Mouse (Mus musculus): Measurements from ENCODE around the gene Adamts20. TPM values are rescaled to one million over a fixed set of nuclear protein-coding genes. Genes with fewer than 3 reads are reported as not detected.

Adamts20 gene
- total and polyA plus RNA-seq, 3 experiments = 0.05 TPM; not detected in 2

DNA sequence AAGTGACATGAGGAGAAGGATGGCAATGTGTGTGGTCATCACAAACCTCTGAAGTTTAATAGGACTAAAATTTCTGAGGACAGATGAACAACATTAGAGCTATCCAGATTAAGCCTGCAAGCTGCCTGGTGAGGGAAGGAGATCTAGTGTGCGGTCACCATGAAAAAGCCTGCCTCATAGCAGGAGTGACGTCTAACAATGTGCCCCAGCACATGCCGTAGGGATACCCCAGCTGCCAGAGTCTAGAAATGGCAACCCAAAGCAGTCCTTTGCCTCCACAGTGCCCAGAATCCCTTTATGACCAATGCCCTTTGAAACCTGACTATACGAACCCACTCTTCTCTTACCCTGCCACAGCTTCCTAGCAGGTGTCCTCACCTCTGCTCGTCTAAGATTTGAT lies 46.8 kb downstream of the Adamts20 start:
- no peak for ATAC-seq (ENCODE audit: extremely low read depth, insufficient number of reproducible peaks, low FRiP score, poor library complexity, severe bottlenecking)
- Histone ChIP-seq H3K27me3 (ENCODE audit: insufficient read depth, low read length) (no peaks in the 10 kb centered on the region), H3K4me3 (ENCODE audit: low read depth, low read length) (no peak overlapping the region), H3K9me3 (replicated peaks) (peaks cover 44% of the 10 kb centered on the region), H3K36me3 (replicated peaks) (no peaks in the 10 kb centered on the region), H3K4me1 (ENCODE audit: insufficient read depth, low read depth, low read length) (no peaks in the 10 kb centered on the region)
- TF ChIP-seq POLR2AphosphoS5 (IDR thresholded peaks at IDR 0.05; ENCODE audit: insufficient replicate concordance, low read depth, low read length) (no peak), CTCF (IDR thresholded peaks at IDR 0.05; ENCODE audit: low read depth, low read length) (no peak), TAL1 (conservative IDR thresholded peaks at IDR 0.05; ENCODE audit: low read depth, low read length) (no peak), GATA2 (IDR thresholded peaks at IDR 0.05; ENCODE audit: borderline replicate concordance, low read depth, low read length) (no peak), GATA1 (IDR thresholded peaks at IDR 0.05; ENCODE audit: borderline replicate concordance, low read length) (no peak)
- DNase-seq (ENCODE audit: low spot score) = no peak

DNA sequence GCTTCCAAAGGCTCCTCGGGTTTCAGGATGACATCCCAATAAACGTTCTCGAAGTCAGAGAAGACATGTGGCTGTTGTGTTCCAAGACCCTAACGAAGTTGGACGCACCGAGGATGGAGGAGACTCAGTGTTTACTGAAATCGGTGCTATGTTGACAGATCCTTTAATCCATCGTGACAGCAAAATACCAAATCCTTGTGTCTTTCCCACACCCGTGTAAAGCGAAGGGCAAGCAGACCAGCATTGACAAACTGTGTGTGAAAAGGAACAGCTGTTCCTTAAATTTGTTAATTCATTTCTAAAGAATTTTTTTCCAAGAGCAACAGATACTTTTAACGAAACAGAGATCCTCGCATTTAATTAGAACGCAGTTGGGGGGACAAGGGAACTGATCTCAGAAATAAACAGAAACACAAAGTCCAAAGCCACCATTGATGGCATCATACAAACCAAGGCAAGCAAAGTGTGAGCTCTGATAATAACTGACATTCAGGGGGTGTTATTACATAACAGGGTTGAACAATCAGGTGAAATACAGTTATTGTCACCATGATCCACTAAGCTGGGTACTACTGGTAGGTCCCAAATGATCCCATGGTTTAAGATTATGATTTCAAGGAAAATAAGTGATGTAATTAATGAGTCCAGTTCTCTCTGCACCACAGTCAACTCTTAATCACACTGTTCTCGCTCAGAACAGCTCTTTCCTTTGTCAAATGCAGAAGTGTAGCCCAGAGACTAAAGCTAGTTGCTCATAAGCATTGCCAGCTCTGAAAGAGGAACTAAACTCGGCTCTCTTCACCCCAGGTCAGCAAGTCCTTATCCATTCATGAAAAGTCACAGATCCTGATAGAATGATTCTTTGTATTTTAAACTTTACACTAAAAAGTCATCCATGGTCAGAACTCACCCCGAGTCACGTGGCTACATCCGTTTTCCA lies 47.7 kb downstream of the Adamts20 start:
- ATAC-seq (ENCODE audit: extremely low read depth, insufficient number of reproducible peaks, low FRiP score, poor library complexity, severe bottlenecking) (no peak), DNase-seq (ENCODE audit: low spot score) (no peak)
- Histone ChIP-seq H3K27me3 (ENCODE audit: insufficient read depth, low read length) (no peaks in the 10 kb centered on the region), H3K4me1 (ENCODE audit: insufficient read depth, low read depth, low read length) (no peaks in the 10 kb centered on the region), H3K36me3 (replicated peaks) (no peaks in the 10 kb centered on the region), H3K4me3 (ENCODE audit: low read depth, low read length) (no peak overlapping the region), H3K9me3 (replicated peaks) (peaks cover 40% of the 10 kb centered on the region)
- TF ChIP-seq CTCF (IDR thresholded peaks at IDR 0.05; ENCODE audit: low read depth, low read length) (no peak), POLR2AphosphoS5 (IDR thresholded peaks at IDR 0.05; ENCODE audit: insufficient replicate concordance, low read depth, low read length) (no peak), GATA2 (IDR thresholded peaks at IDR 0.05; ENCODE audit: borderline replicate concordance, low read depth, low read length) (no peak)

DNA sequence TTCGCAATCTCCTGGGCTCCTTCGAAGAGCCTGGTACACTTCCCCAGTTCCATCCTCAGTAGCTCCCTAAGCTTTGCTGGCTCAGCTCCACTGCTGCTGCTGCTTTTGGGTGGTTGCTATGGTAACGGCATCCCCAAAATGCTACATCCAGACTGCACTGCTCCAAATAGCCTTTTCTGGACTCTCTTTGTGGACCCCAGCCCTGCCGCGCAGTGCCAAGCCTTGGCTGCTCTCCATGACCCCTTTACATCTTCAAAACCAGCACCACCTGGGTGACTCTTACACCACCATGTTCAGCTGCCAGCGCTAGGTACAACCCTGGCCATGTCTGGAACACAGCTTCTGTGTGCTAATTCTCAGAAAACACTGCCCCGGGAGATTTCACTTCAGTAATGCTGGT lies 55.4 kb downstream of the Adamts20 start:
- Histone ChIP-seq H3K27me3 (ENCODE audit: insufficient read depth, low read length) (no peaks in the 10 kb centered on the region), H3K9me3 (replicated peaks) (peaks cover 37% of the 10 kb centered on the region), H3K4me1 (ENCODE audit: insufficient read depth, low read depth, low read length) (no peaks in the 10 kb centered on the region), H3K36me3 (replicated peaks) (no peaks in the 10 kb centered on the region), H3K4me3 (ENCODE audit: low read depth, low read length) (no peak overlapping the region)
- ATAC-seq (ENCODE audit: extremely low read depth, insufficient number of reproducible peaks, low FRiP score, poor library complexity, severe bottlenecking) (no peak), DNase-seq (ENCODE audit: low spot score) (no peak)
- TF ChIP-seq TAL1 (conservative IDR thresholded peaks at IDR 0.05; ENCODE audit: low read depth, low read length) = no peak
- TF ChIP-seq GATA1 (IDR thresholded peaks at IDR 0.05; ENCODE audit: borderline replicate concordance, low read length) = no peak
- no peak for TF ChIP-seq GATA2 (IDR thresholded peaks at IDR 0.05; ENCODE audit: borderline replicate concordance, low read depth, low read length)
- TF ChIP-seq POLR2AphosphoS5 (IDR thresholded peaks at IDR 0.05; ENCODE audit: insufficient replicate concordance, low read depth, low read length) = no peak
- TF ChIP-seq CTCF (IDR thresholded peaks at IDR 0.05; ENCODE audit: low read depth, low read length) = no peak

DNA sequence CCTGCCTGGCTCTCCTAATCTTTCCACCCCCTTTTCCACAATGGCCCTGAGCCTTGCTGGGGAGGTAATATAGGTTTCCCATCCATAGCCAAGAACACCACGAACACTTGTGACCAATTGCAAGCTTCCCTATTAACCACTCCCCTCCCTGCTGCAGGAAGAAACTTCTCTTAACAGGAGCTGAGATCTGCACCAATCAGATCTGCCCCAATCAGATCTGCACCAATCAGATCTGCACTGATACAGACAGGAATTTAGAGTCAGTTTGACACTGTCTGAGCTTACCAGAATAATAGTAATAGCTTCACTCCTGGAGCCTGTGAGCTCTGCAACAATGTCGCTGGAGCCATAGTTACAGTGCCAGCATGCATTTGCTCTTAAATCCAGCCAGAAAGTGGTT lies 58.9 kb downstream of the Adamts20 start:
- H3K27me3 ChIP-seq (ENCODE audit: insufficient read depth, low read length) = no peaks in the 10 kb centered on the region

GRCm38 (mm10) chr15:94404071-94404545 lies 61.1 kb downstream of the Adamts20 start:
- H3K9me3 ChIP-seq (replicated peaks) = peaks cover 44% of the 10 kb centered on the region
- peak overlapping the region; percentile 19; the same call in 1 of the 2 replicates for H3K4me3 ChIP-seq (ENCODE audit: low read depth, low read length)
- H3K4me1 ChIP-seq (ENCODE audit: insufficient read depth, low read depth, low read length) = no peaks in the 10 kb centered on the region
- no peaks in the 10 kb centered on the region for H3K36me3 ChIP-seq (replicated peaks)
- TF ChIP-seq CTCF (IDR thresholded peaks at IDR 0.05; ENCODE audit: low read depth, low read length) = no peak
- TF ChIP-seq GATA2 (IDR thresholded peaks at IDR 0.05; ENCODE audit: borderline replicate concordance, low read depth, low read length) = no peak
- no peak for TF ChIP-seq POLR2AphosphoS5 (IDR thresholded peaks at IDR 0.05; ENCODE audit: insufficient replicate concordance, low read depth, low read length)
- no peak for TF ChIP-seq GATA1 (IDR thresholded peaks at IDR 0.05; ENCODE audit: borderline replicate concordance, low read length)
- no peak for ATAC-seq (ENCODE audit: extremely low read depth, insufficient number of reproducible peaks, low FRiP score, poor library complexity, severe bottlenecking)
- no peaks in the 10 kb centered on the region for H3K27me3 ChIP-seq (ENCODE audit: insufficient read depth, low read length)
- DNase-seq (ENCODE audit: low spot score) = no peak

More for the DNA sequence above, 58.9 kb downstream of the Adamts20 start:
- no peaks in the 10 kb centered on the region for H3K36me3 ChIP-seq (replicated peaks)
- TF ChIP-seq CTCF (IDR thresholded peaks at IDR 0.05; ENCODE audit: low read depth, low read length) = no peak
- no peak for TF ChIP-seq TAL1 (conservative IDR thresholded peaks at IDR 0.05; ENCODE audit: low read depth, low read length)
- no peak for TF ChIP-seq GATA2 (IDR thresholded peaks at IDR 0.05; ENCODE audit: borderline replicate concordance, low read depth, low read length)
- no peak for TF ChIP-seq POLR2AphosphoS5 (IDR thresholded peaks at IDR 0.05; ENCODE audit: insufficient replicate concordance, low read depth, low read length)
- no peak for TF ChIP-seq GATA1 (IDR thresholded peaks at IDR 0.05; ENCODE audit: borderline replicate concordance, low read length)
- H3K4me1 ChIP-seq (ENCODE audit: insufficient read depth, low read depth, low read length) = no peaks in the 10 kb centered on the region
- DNase-seq (ENCODE audit: low spot score) (no peak), ATAC-seq (ENCODE audit: extremely low read depth, insufficient number of reproducible peaks, low FRiP score, poor library complexity, severe bottlenecking) (no peak)
- H3K9me3 ChIP-seq (replicated peaks) = peaks cover 51% of the 10 kb centered on the region
- H3K4me3 ChIP-seq (ENCODE audit: low read depth, low read length) = no peak overlapping the region

DNA sequence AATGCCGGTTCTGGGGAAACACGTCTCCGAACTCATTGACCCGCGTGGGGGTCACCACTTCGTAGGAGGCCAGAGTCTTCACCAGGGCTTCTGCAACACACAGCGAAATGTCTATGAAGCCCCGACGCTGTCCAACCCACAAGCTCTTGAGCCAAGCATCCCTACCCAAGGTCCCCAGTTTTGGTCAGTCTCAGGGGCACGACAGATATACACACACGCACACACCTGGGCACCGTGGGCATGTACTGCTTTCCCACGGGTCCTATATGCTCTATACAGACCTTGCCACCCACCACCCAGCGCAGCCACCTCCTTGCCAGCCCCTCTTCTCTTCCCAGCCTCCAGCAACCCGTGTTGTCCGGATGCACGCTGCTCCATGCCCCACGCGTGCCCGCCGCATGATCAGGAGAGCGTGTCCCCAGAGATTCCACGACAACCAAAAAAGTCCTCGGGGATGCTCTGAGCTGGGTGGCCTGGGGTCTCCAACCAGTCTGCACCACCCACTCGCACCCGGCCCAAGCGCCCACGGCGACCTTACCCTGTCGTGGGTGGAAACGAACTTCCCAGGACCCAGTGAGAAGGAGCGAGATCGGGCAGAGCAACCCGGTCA lies 61.7 kb downstream of the Adamts20 start:
- Histone ChIP-seq H3K9me3 (replicated peaks) (peaks cover 44% of the 10 kb centered on the region), H3K4me1 (ENCODE audit: insufficient read depth, low read depth, low read length) (no peaks in the 10 kb centered on the region), H3K27me3 (ENCODE audit: insufficient read depth, low read length) (no peaks in the 10 kb centered on the region), H3K4me3 (ENCODE audit: low read depth, low read length) (peak overlapping the region; percentile 19; the same call in 1 of the 2 replicates), H3K36me3 (replicated peaks) (no peaks in the 10 kb centered on the region)
- ATAC-seq (ENCODE audit: extremely low read depth, insufficient number of reproducible peaks, low FRiP score, poor library complexity, severe bottlenecking) (no peak), DNase-seq (ENCODE audit: low spot score) (no peak)
- no peak for TF ChIP-seq GATA1 (IDR thresholded peaks at IDR 0.05; ENCODE audit: borderline replicate concordance, low read length)
- no peak for TF ChIP-seq TAL1 (conservative IDR thresholded peaks at IDR 0.05; ENCODE audit: low read depth, low read length)
- TF ChIP-seq POLR2AphosphoS5 (IDR thresholded peaks at IDR 0.05; ENCODE audit: insufficient replicate concordance, low read depth, low read length) = no peak
